Mouse (Mus musculus) CH12.LX (cell line): Measurements from ENCODE around the gene Slc6a3. TPM values are rescaled to one million over a fixed set of nuclear protein-coding genes. Genes with fewer than 3 reads are reported as not detected.

ENCODE experiments used
- DNase-seq: peaks from one replicate; pipeline ENCODE4 v3.0.0-alpha.2; 2013; ENCODE audit errors: extremely low read depth
- H3K27ac ChIP-seq: 2 replicates; pipeline ENCODE4 v1.5.1; 2012; ENCODE audit warnings: low read depth, mild to moderate bottlenecking, control low read depth, moderate library complexity; ENCODE audit not compliant: insufficient read depth
- H3K27me3 ChIP-seq: replicated peaks from 2 replicates; pipeline ENCODE3; 2012; ENCODE audit warnings: inconsistent platforms
- H3K36me3 ChIP-seq, 2 experiments: replicated peaks in 1 of 2; 2 replicates each; pipeline versions ENCODE3 to v1.6.1; 2012; ENCODE audit warnings: inconsistent platforms in 1 of 2, low read length in 1 of 2, mild to moderate bottlenecking in 1 of 2, mixed read lengths in 1 of 2, moderate library complexity in 1 of 2; ENCODE audit not compliant: control insufficient read depth in 1 of 2, insufficient read depth in 1 of 2
- H3K4me1 ChIP-seq, 2 experiments: 2 replicates each; pipeline ENCODE4 v1.6.1; 2012; ENCODE audit warnings: inconsistent platforms in 1 of 2, moderate library complexity in 1 of 2; ENCODE audit not compliant: insufficient read depth in 2 of 2, control insufficient read depth in 1 of 2
- H3K4me2 ChIP-seq: 2 replicates; pipeline ENCODE4 v1.6.1; 2012; ENCODE audit warnings: low read depth, mild to moderate bottlenecking, control low read depth; ENCODE audit not compliant: poor library complexity, insufficient read depth, severe bottlenecking
- H3K4me3 ChIP-seq, 3 experiments: fragments of 150-350 bp in 1 of 3; sonication (generic) in 1 of 3; replicated peaks in 1 of 3; 2 replicates each; pipeline versions ENCODE3 to v1.5.1; 2011 to 2012; ENCODE audit warnings: low read depth in 2 of 3, low read length in 2 of 3, mild to moderate bottlenecking in 2 of 3, moderate library complexity in 2 of 3, control low read depth in 1 of 3, improper control_type of control experiment in 1 of 3, inconsistent platforms in 1 of 3, mixed read lengths in 1 of 3; ENCODE audit not compliant: poor library complexity in 1 of 3
- H3K79me2 ChIP-seq: replicated peaks from 2 replicates; pipeline ENCODE4 v1.6.1; 2012; ENCODE audit warnings: mild to moderate bottlenecking, moderate library complexity; ENCODE audit not compliant: control insufficient read depth, poor library complexity, insufficient read depth, severe bottlenecking; ENCODE audit errors: extremely low read depth
- H3K9ac ChIP-seq: 2 replicates; pipeline ENCODE4 v1.6.1; 2012; ENCODE audit warnings: low read depth, mild to moderate bottlenecking, control low read depth, moderate library complexity; ENCODE audit not compliant: insufficient read depth
- H3K9me3 ChIP-seq: replicated peaks from 2 replicates; pipeline ENCODE3; 2012; ENCODE audit warnings: low read length, inconsistent platforms, mixed read lengths
- BHLHE40 ChIP-seq: IDR thresholded peaks from 2 replicates; pipeline ENCODE4 v1.6.1; 2011; ENCODE audit warnings: mild to moderate bottlenecking, low read depth, low read length, improper control_type of control experiment
- CHD2 ChIP-seq: IDR thresholded peaks from 2 replicates; pipeline ENCODE4 v1.6.1; 2011; ENCODE audit warnings: low read length, improper control_type of control experiment
- ELF1 ChIP-seq: IDR thresholded peaks from 2 replicates; pipeline ENCODE4 v1.6.1; 2014; ENCODE audit warnings: low read depth, mild to moderate bottlenecking, inconsistent platforms, low read length, improper control_type of control experiment
- ETS1 ChIP-seq: conservative IDR thresholded peaks from 2 replicates; pipeline ENCODE4 v1.6.1; 2012; ENCODE audit warnings: low read depth, mild to moderate bottlenecking, inconsistent platforms, low read length, improper control_type of control experiment, moderate library complexity
- GABPA ChIP-seq: IDR thresholded peaks from 2 replicates; pipeline ENCODE4 v1.6.1; 2012; ENCODE audit warnings: low read depth, low read length, improper control_type of control experiment, inconsistent platforms; ENCODE audit not compliant: insufficient replicate concordance
- HCFC1 ChIP-seq: IDR thresholded peaks from 2 replicates; pipeline ENCODE4 v1.6.1; 2012; ENCODE audit warnings: low read depth, mild to moderate bottlenecking, inconsistent platforms, low read length, improper control_type of control experiment
- IRF4 ChIP-seq: IDR thresholded peaks from 2 replicates; pipeline ENCODE4 v1.6.1; 2014; ENCODE audit warnings: low read depth, mild to moderate bottlenecking, inconsistent platforms, low read length, improper control_type of control experiment
- JUND ChIP-seq: conservative IDR thresholded peaks from 2 replicates; pipeline ENCODE4 v1.6.1; 2011; ENCODE audit warnings: low read depth, low read length, improper control_type of control experiment
- KAT2A ChIP-seq: IDR thresholded peaks from 2 replicates; pipeline ENCODE4 v1.6.1; 2012; ENCODE audit warnings: low read length, improper control_type of control experiment, inconsistent platforms; ENCODE audit not compliant: insufficient replicate concordance
- MAX ChIP-seq: IDR thresholded peaks from 2 replicates; pipeline ENCODE4 v1.6.1; 2011; ENCODE audit warnings: low read length, improper control_type of control experiment
- MAZ ChIP-seq: IDR thresholded peaks from 2 replicates; pipeline ENCODE4 v1.6.1; 2012; ENCODE audit warnings: low read depth, mild to moderate bottlenecking, inconsistent platforms, low read length, improper control_type of control experiment, moderate library complexity
- MEF2A ChIP-seq: IDR thresholded peaks from 2 replicates; pipeline ENCODE4 v1.6.1; 2014; ENCODE audit warnings: low read depth, mild to moderate bottlenecking, inconsistent platforms, low read length, improper control_type of control experiment, borderline replicate concordance
- MXI1 ChIP-seq: IDR thresholded peaks from 2 replicates; pipeline ENCODE4 v1.6.1; 2011; ENCODE audit warnings: mild to moderate bottlenecking, low read depth, low read length, improper control_type of control experiment
- MYC ChIP-seq: IDR thresholded peaks from 2 replicates; pipeline ENCODE4 v1.6.1; 2011; ENCODE audit warnings: low read depth, mild to moderate bottlenecking, improper control_type of control experiment, low read length
- NELFE ChIP-seq: IDR thresholded peaks from 2 replicates; pipeline ENCODE4 v1.6.1; 2011; ENCODE audit warnings: low read depth, low read length, improper control_type of control experiment
- NRF1 ChIP-seq: IDR thresholded peaks from 2 replicates; pipeline ENCODE4 v1.6.1; 2014; ENCODE audit warnings: low read depth, mild to moderate bottlenecking, inconsistent platforms, low read length, improper control_type of control experiment, moderate library complexity
- POLR2A ChIP-seq: IDR thresholded peaks from 2 replicates; pipeline ENCODE4 v1.6.1; 2011; ENCODE audit warnings: low read depth, mild to moderate bottlenecking, improper control_type of control experiment, low read length
- POLR2AphosphoS2 ChIP-seq: IDR thresholded peaks from 2 replicates; pipeline ENCODE4 v1.6.1; 2011; ENCODE audit warnings: low read depth, low read length, improper control_type of control experiment
- RCOR1 ChIP-seq: conservative IDR thresholded peaks from 2 replicates; pipeline ENCODE4 v1.6.1; 2012; ENCODE audit warnings: low read depth, mild to moderate bottlenecking, inconsistent platforms, low read length, improper control_type of control experiment
- SIN3A ChIP-seq: IDR thresholded peaks from 2 replicates; pipeline ENCODE4 v1.6.1; 2012; ENCODE audit warnings: low read length, improper control_type of control experiment, inconsistent platforms
- SMC3 ChIP-seq: IDR thresholded peaks from 2 replicates; pipeline ENCODE4 v1.6.1; 2011; ENCODE audit warnings: low read depth, low read length, improper control_type of control experiment
- TCF12 ChIP-seq: IDR thresholded peaks from 2 replicates; pipeline ENCODE4 v1.6.1; 2014; ENCODE audit warnings: low read depth, mild to moderate bottlenecking, inconsistent platforms, low read length, improper control_type of control experiment
- UBTF ChIP-seq: IDR thresholded peaks from 2 replicates; pipeline ENCODE4 v1.6.1; 2012; ENCODE audit warnings: low read depth, mild to moderate bottlenecking, inconsistent platforms, low read length, improper control_type of control experiment, moderate library complexity
- USF1 ChIP-seq: IDR thresholded peaks from 2 replicates; pipeline ENCODE4 v1.6.1; 2014; ENCODE audit warnings: low read depth, mild to moderate bottlenecking, inconsistent platforms, low read length, improper control_type of control experiment
- ZC3H11A ChIP-seq: IDR thresholded peaks from 2 replicates; pipeline ENCODE4 v1.6.1; 2012; ENCODE audit warnings: low read depth, mild to moderate bottlenecking, inconsistent platforms, low read length, improper control_type of control experiment
- ZKSCAN1 ChIP-seq: IDR thresholded peaks from 2 replicates; pipeline ENCODE4 v1.6.1; 2012; ENCODE audit warnings: low read depth, inconsistent platforms, low read length, improper control_type of control experiment, borderline replicate concordance
- ZMIZ1 ChIP-seq: IDR thresholded peaks from 2 replicates; pipeline ENCODE4 v1.6.1; 2012; ENCODE audit warnings: low read depth, mild to moderate bottlenecking, inconsistent platforms, low read length, improper control_type of control experiment
- ZNF384 ChIP-seq: IDR thresholded peaks from 2 replicates; pipeline ENCODE4 v1.6.1; 2012; ENCODE audit warnings: low read depth, low read length, improper control_type of control experiment, inconsistent platforms
- dilution Hi-C: fragments of 300-500 bp; cut with MboI; formaldehyde crosslinking; loops from 2 replicates; pipeline ENCODE4 v1.14.3; 2020; ENCODE audit warnings: low sequenced_read_pairs; ENCODE audit not compliant: extremely low pct_unique_long_range_greater_than_20kb, extremely low pct_ligation_motif_present
- in situ Hi-C: fragments of 300-500 bp; cut with MboI; formaldehyde crosslinking; loops from 3 replicates; pipeline ENCODE4 v1.14.3; 2019; ENCODE audit warnings: low sequenced_read_pairs, low pct_ligation_motif_present, low pct_unique_long_range_greater_than_20kb, mixed read lengths
- polyA plus RNA-seq: library from polyadenylated mRNA; unstranded; fragments of >175 nt; gene quantifications from 2 replicates; pipeline ENCODE4 v1.2.1, GENCODE M21; 2012; ENCODE audit warnings: low read depth; ENCODE audit not compliant: insufficient read length
- total RNA-seq, 2 experiments: library from RNA; depleted of rRNA; stranded (reverse); fragments of 300-350 nt in 1 of 2; fragments of >200 nt in 1 of 2; gene quantifications; 2 replicates each; pipeline ENCODE4 v1.2.3; 2012 to 2014

Gene Slc6a3
- total and polyA plus RNA-seq, 3 experiments = not detected

GRCm38 (mm10) chr13:73603522-73604155 is 67.1 kb downstream of the Slc6a3 start, which contains the start of gene Clptm1l:
Gene Clptm1l, plus strand, starts transcription at chr13:73604006.
- Histone ChIP-seq H3K9ac (peak within 1 kb of the TSS; percentile 94), H3K79me2 (peaks cover 17% of the 10 kb centered on the region), H3K4me1 (peaks cover 7 to 30% of the 10 kb centered on the region in 2 experiments), H3K27me3 (no peaks in the 10 kb centered on the region), H3K36me3 (peaks cover 21 to 34% of the 10 kb centered on the region in 2 experiments), H3K4me2 (peak within 1 kb of the TSS; percentile 85), H3K9me3 (no peaks in the 10 kb centered on the region), H3K27ac (peak within 1 kb of the TSS; percentile 39), H3K4me3 (peak within 1 kb of the TSS; percentile 90 to 97 (median 90))
- peak; percentile 91 for DNase-seq
- 0 out of 2 replicates have a peak, but pooled peaks have one; percentile 54 for TF ChIP-seq MYC
- 0 out of 2 replicates have a peak, but pooled peaks have one; percentile 69 for TF ChIP-seq POLR2AphosphoS2
- TF ChIP-seq UBTF = no peak
- peak; percentile 70 for TF ChIP-seq NRF1
- peak; percentile 79 for TF ChIP-seq ETS1
- TF ChIP-seq ZNF384 = 0 out of 2 replicates have a peak, but pooled peaks have one; percentile 13
- TF ChIP-seq IRF4 = peak; percentile 88
- peak; percentile 96 for TF ChIP-seq MAX
- peak; percentile 94 for TF ChIP-seq MXI1
- TF ChIP-seq JUND = no peak
- TF ChIP-seq ZMIZ1 = peak; percentile 82
- TF ChIP-seq ZC3H11A = no peak
- TF ChIP-seq ELF1 = peak; percentile 98
- peak; percentile 66; the same call in 1 of the 2 replicates for TF ChIP-seq GABPA
- peak; percentile 99 for TF ChIP-seq SIN3A
- TF ChIP-seq SMC3 = no peak
- TF ChIP-seq CHD2 = peak; percentile 42
- no peak for TF ChIP-seq MAZ
- TF ChIP-seq NELFE = peak; percentile 96
- TF ChIP-seq ZKSCAN1 = peak; percentile 9; the same call in 1 of the 2 replicates
- no peak; the same call in 1 of the 2 replicates for TF ChIP-seq USF1
- TF ChIP-seq HCFC1 = peak; percentile 94
- peak; percentile 75 for TF ChIP-seq BHLHE40
- TF ChIP-seq MEF2A = peak; percentile 78
- TF ChIP-seq KAT2A = peak; percentile 95
- TF ChIP-seq RCOR1 = peak; percentile 61; the same call in 1 of the 2 replicates
- peak; percentile 90 for TF ChIP-seq TCF12
- TF ChIP-seq POLR2A = peak; percentile 96
- in situ Hi-C loops (loop anchor here (10.0 kb wide), 1 partner anchor 179 kb away; no protein-coding TSS in a partner anchor), dilution Hi-C loops (no loop called here)
